Mouse (Mus musculus) midbrain, embryonic 15.5 days (tissue): ENCODE data around the gene Tob1. TPM values are rescaled to one million over a fixed set of nuclear protein-coding genes. Genes with fewer than 3 reads are reported as not detected.

Experiments used
- ATAC-seq: fragments of 200-750 bp; cut with Nextera tagmentation; replicated peaks from 2 replicates; pipeline ENCODE4 v1.8.0; 2017; ENCODE audit warnings: moderate TSS enrichment
- H3K27ac ChIP-seq: fragments of 300-500 bp; sonication (generic); 2 replicates; pipeline ENCODE4 v1.5.1; 2015; ENCODE audit warnings: mild to moderate bottlenecking, inconsistent platforms
- H3K27me3 ChIP-seq: fragments of 300-500 bp; sonication (generic); replicated peaks from 2 replicates; pipeline ENCODE4 v1.6.1; 2015; ENCODE audit warnings: inconsistent platforms
- H3K36me3 ChIP-seq: fragments of 300-500 bp; sonication (generic); replicated peaks from 2 replicates; pipeline ENCODE4 v1.6.1; 2015; ENCODE audit warnings: inconsistent platforms
- H3K4me1 ChIP-seq: fragments of 300-500 bp; sonication (generic); 2 replicates; pipeline ENCODE4 v1.6.1; 2015; ENCODE audit warnings: inconsistent platforms
- H3K4me2 ChIP-seq: fragments of 300-500 bp; sonication (generic); 2 replicates; pipeline ENCODE4 v1.6.1; 2015; ENCODE audit warnings: inconsistent platforms, mild to moderate bottlenecking, moderate library complexity
- H3K4me3 ChIP-seq: fragments of 300-500 bp; sonication (generic); 2 replicates; pipeline ENCODE4 v1.5.1; 2015; ENCODE audit warnings: mild to moderate bottlenecking, inconsistent platforms
- H3K9ac ChIP-seq: fragments of 300-500 bp; sonication (generic); 2 replicates; pipeline ENCODE4 v1.6.1; 2015; ENCODE audit warnings: mild to moderate bottlenecking, inconsistent platforms
- H3K9me3 ChIP-seq: fragments of 300-500 bp; sonication (generic); 2 replicates; pipeline ENCODE4 v1.6.1; 2016; ENCODE audit warnings: inconsistent platforms
- WGBS: fragments of 180-500 bp; shearing (Covaris S2); methylation state at CpG from one replicate; pipeline ENCODE4 v1.1.7; 2015; ENCODE audit warnings: mixed read lengths; 5-methylcytosine and 5-hydroxymethylcytosine counted together
- polyA plus RNA-seq: library from polyadenylated mRNA; unstranded; fragments of >200 nt; fragmentation: Nextera tagmentation; extraction: Ambion mirVana; gene quantifications from 2 replicates; pipeline ENCODE4 v1.2.1, GENCODE M21; 2015

The Tob1 gene
- polyA plus RNA-seq, 1 experiment from 2014 or later = 27.3 TPM

DNA sequence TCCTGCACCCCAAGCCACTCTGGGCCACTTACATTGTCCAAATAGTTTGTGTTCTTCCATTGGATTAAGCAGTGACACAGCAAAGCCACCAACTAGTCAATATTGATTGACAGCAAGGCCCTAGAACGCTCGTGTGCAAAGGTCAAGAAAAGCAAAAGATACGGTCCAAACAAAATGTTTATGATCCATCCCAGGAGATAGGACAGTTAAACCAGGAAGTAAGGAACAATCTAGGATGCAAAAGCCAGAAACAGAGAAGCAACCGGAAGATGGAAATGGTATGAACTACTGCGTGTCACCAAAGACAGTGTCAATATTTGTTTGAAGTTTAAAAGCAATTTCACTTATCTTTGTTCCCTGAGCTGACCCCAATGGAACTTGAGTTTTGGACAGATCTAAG is 9.1 kb upstream of the Tob1 start:
- 87% methylated on average over 5 of the region's 5 CpGs for WGBS
- Histone ChIP-seq H3K27ac (no peak overlapping the region), H3K36me3 (no peaks in the 10 kb centered on the region), H3K9me3 (no peaks in the 10 kb centered on the region), H3K27me3 (no peaks in the 10 kb centered on the region), H3K9ac (no peak overlapping the region), H3K4me2 (no peak overlapping the region), H3K4me1 (no peaks in the 10 kb centered on the region), H3K4me3 (no peak overlapping the region)
- no peak for ATAC-seq

- Histone ChIP-seq H3K27me3 (no peaks in the 10 kb centered on the region), H3K27ac (no peak overlapping the region), H3K9me3 (no peaks in the 10 kb centered on the region), H3K9ac (no peak overlapping the region), H3K4me3 (no peak overlapping the region), H3K4me2 (no peak overlapping the region), H3K36me3 (no peaks in the 10 kb centered on the region), H3K4me1 (no peaks in the 10 kb centered on the region)
- 51% methylated on average over 3 of the region's 3 CpGs for WGBS
- ATAC-seq = no peak
Measured at GRCm38 (mm10) chr11:94203066-94203465, 8.2 kb upstream of the Tob1 start.

DNA sequence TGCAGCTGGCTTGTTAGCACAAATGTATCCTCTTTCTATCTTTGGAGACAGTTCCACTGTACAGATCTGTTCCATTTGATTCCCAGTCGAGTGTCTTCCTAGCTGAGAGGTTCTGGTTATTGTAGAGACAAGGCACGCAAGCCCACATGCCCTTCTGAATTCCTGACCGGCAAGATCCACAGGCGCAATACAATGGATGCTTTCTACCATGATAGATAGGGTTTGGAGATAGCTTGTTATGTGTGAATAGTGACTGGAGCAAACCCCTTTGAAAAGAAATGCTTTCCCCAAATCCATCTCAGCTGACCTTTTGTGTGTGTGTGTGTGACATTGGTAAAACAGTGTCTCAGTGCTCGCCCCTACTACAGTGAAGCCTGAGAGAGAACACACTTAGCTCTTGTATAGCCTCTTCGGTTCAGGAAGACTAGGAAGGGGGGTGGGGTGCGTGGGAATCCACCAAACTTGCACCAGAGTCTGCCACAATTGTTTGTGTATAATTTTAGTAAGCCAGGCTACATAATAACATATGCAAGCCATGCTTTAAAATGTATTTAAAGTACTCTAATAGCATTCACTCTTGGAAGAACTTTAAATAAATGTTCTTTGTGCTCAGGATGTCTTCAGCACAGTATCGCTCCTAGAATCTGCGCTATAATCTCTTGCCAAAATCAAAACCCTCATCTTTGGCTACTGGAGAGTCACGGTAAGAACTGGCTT is 4.7 kb upstream of the Tob1 start:
- Histone ChIP-seq H3K9me3 (no peaks in the 10 kb centered on the region), H3K27ac (no peak overlapping the region), H3K4me3 (no peak overlapping the region), H3K4me1 (peaks cover 4% of the 10 kb centered on the region; the same call in 1 of the 2 replicates), H3K27me3 (no peaks in the 10 kb centered on the region), H3K9ac (no peak overlapping the region), H3K36me3 (no peaks in the 10 kb centered on the region), H3K4me2 (no peak overlapping the region)
- no peak for ATAC-seq
- WGBS = 62% methylated on average over 10 of the region's 10 CpGs

- peak overlapping the region; percentile 99 for H3K27ac ChIP-seq
- no peak overlapping the region for H3K9ac ChIP-seq
- WGBS = 52% methylated on average over 8 of the region's 8 CpGs
- H3K4me1 ChIP-seq = peaks cover 16% of the 10 kb centered on the region
- H3K4me2 ChIP-seq = peak overlapping the region; percentile 99
- H3K27me3 ChIP-seq = no peaks in the 10 kb centered on the region
- ATAC-seq = no peak
- peak overlapping the region; percentile 72 for H3K4me3 ChIP-seq
- H3K9me3 ChIP-seq = no peaks in the 10 kb centered on the region
- H3K36me3 ChIP-seq = peaks cover 2% of the 10 kb centered on the region; the same call in 1 of the 2 replicates
Measured at GRCm38 (mm10) chr11:94208811-94209675, 2.2 kb upstream of the Tob1 start.

DNA sequence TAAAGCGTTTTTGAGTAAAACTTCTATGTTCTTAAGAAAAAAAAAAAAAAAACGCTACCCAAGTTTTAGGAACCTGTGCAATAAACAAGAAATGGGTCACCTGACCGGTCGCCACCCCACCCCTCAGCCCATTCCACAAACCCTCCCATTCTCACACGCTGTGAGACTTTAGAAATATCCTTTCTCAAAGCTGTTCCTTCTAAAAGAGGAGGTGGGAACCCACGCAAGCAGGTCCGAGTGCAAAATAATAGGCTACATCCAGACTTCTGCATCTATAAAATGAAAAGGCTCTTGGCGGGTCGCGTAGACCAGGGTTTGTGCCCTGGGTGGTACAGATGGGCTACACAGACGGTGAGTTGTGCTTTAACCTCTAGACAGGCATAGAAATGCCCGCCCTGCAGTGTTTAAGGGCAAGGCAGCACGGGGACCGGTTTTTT is 1.5 kb upstream of the Tob1 start:
- Histone ChIP-seq H3K27me3 (no peaks in the 10 kb centered on the region), H3K9me3 (no peaks in the 10 kb centered on the region), H3K4me2 (peak overlapping the region; percentile 99), H3K4me3 (peak overlapping the region; percentile 72), H3K36me3 (peaks cover 7% of the 10 kb centered on the region; the same call in 1 of the 2 replicates), H3K9ac (peak overlapping the region; percentile 61), H3K4me1 (peaks cover 22% of the 10 kb centered on the region), H3K27ac (peak overlapping the region; percentile 99)
- WGBS = 1% methylated on average over 14 of the region's 14 CpGs
- no peak for ATAC-seq

GRCm38 (mm10) chr11:94210191-94211086 is 815 bp upstream of the Tob1 start:
- H3K9ac ChIP-seq = peak overlapping the region; percentile 74
- peak overlapping the region; percentile 99 for H3K27ac ChIP-seq
- H3K4me1 ChIP-seq = peaks cover 23% of the 10 kb centered on the region
- H3K4me3 ChIP-seq = peak overlapping the region; percentile 72
- no peaks in the 10 kb centered on the region for H3K9me3 ChIP-seq
- H3K4me2 ChIP-seq = peak overlapping the region; percentile 99
- WGBS = under 1% methylated on average over 46 of the region's 56 CpGs
- ATAC-seq = peak; percentile 90
- H3K36me3 ChIP-seq = peaks cover 7% of the 10 kb centered on the region; the same call in 1 of the 2 replicates
- no peaks in the 10 kb centered on the region for H3K27me3 ChIP-seq

GRCm38 (mm10) chr11:94211651-94212488 is 616 bp downstream of the Tob1 start:
- peak overlapping the region; percentile 62 for H3K4me2 ChIP-seq
- peak overlapping the region; percentile 82 for H3K9ac ChIP-seq
- ATAC-seq = peak; percentile 31
- H3K27me3 ChIP-seq = no peaks in the 10 kb centered on the region
- H3K36me3 ChIP-seq = peaks cover 11% of the 10 kb centered on the region; the same call in 1 of the 2 replicates
- WGBS = under 1% methylated on average over 42 of the region's 61 CpGs
- peaks cover 35% of the 10 kb centered on the region for H3K4me1 ChIP-seq
- H3K4me3 ChIP-seq = peak overlapping the region; percentile 72
- peak overlapping the region; percentile 93 for H3K27ac ChIP-seq
- no peaks in the 10 kb centered on the region for H3K9me3 ChIP-seq

GRCm38 (mm10) chr11:94212489-94212836 is 1.2 kb downstream of the Tob1 start:
- H3K27me3 ChIP-seq = no peaks in the 10 kb centered on the region
- under 1% methylated on average over 7 of the region's 7 CpGs for WGBS
- peak overlapping the region; percentile 93 for H3K27ac ChIP-seq
- H3K4me1 ChIP-seq = peaks cover 36% of the 10 kb centered on the region
- no peak for ATAC-seq
- peak overlapping the region; percentile 82 for H3K9ac ChIP-seq
- no peaks in the 10 kb centered on the region for H3K9me3 ChIP-seq
- H3K4me3 ChIP-seq = peak overlapping the region; percentile 72
- H3K36me3 ChIP-seq = peaks cover 11% of the 10 kb centered on the region; the same call in 1 of the 2 replicates
- H3K4me2 ChIP-seq = peak overlapping the region; percentile 62

GRCm38 (mm10) chr11:94212997-94213396 is 1.7 kb downstream of the Tob1 start:
- Histone ChIP-seq H3K36me3 (peaks cover 11% of the 10 kb centered on the region; the same call in 1 of the 2 replicates), H3K4me3 (peak overlapping the region; percentile 72), H3K27me3 (no peaks in the 10 kb centered on the region), H3K4me2 (peak overlapping the region; percentile 62), H3K27ac (no peak overlapping the region), H3K9ac (peak overlapping the region; percentile 20; the same call in 1 of the 2 replicates), H3K9me3 (no peaks in the 10 kb centered on the region), H3K4me1 (peaks cover 36% of the 10 kb centered on the region)
- ATAC-seq = no peak
- 60% methylated on average over 4 of the region's 4 CpGs for WGBS

GRCm38 (mm10) chr11:94213735-94214594 is 2.7 kb downstream of the Tob1 start:
- no peak for ATAC-seq
- Histone ChIP-seq H3K27me3 (no peaks in the 10 kb centered on the region), H3K9ac (peak overlapping the region; percentile 31), H3K27ac (no peak overlapping the region), H3K36me3 (peaks cover 11% of the 10 kb centered on the region; the same call in 1 of the 2 replicates), H3K4me3 (peak overlapping the region; percentile 72), H3K4me2 (peak overlapping the region; percentile 62), H3K4me1 (peaks cover 36% of the 10 kb centered on the region), H3K9me3 (no peaks in the 10 kb centered on the region)
- WGBS = 85% methylated on average over 29 of the region's 29 CpGs
